Mouse (Mus musculus): ENCODE data around the gene Ctsf.

DNA sequence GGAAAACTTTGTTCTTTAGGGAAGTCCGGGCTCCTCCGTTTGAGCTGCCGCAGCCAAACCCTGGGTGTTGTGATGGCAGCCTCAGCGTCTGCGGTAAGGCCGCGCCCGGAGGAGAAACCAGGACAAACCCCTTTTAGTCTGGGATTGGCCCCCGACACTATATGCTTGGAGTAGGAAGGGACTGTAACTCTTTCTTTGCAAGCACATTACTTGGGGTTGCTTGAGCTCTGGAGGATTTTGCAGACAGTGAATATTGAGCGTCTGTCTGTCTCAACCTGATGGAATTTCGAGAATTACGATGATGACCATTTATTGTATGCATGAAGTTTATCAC is 43.1 kb upstream of the Ctsf start:
- TF ChIP-seq CTCF (IDR thresholded peaks at IDR 0.05; ENCODE audit: extremely low read depth, insufficient read depth, low read length) (no peak), POLR2A (IDR thresholded peaks at IDR 0.05; ENCODE audit: extremely low read depth, insufficient read depth, low read length) (no peak)

Data from cortical plate, adult 2 months (tissue).